Mouse (Mus musculus): ENCODE results near the gene Mtor.

The Mtor gene

DNA sequence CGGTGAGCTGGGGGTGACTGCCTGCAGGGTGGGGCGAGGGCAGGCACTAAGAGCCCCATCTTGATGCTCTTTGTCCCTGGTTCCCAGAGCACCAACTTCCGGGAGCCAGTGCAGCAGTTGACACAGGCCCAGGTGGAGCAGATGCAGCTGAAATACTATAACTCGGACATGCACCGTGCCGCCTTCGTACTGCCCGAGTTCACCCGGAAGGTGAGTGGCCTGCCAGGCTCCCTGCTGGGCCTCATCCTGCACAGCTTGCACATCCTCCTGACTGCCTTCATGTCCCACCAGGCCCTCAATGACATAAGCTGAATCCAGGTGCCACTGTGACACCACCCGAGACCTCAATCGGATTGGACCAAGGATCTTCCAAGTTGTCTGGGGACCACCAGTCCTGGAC lies 145.6 kb downstream of the Mtor start:
- DNase-seq (ENCODE audit: low read depth, low spot score), result no peak

DNA sequence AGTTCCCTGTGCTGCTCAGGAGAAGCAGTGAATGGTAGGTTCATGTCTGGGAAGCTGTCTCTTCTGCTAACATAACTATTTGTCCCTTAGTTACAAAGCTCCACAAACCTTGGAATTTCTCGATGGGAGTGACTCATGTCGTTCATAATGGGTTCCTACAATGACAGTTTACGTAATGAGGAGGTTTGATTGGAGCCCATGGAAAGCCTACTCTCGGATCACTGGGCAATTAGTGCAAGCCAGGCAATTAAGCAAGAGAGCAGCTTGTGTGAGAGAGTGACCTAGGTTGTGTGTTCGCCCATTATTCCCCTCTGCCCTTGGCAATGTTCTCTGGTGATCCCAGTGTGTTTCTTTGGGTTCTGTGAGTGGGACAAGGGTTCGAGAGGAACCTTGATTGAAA lies 147.5 kb downstream of the Mtor start:
- no peak for DNase-seq (ENCODE audit: low read depth, low spot score)

- no peak for DNase-seq (ENCODE audit: low read depth, low spot score)
Observed at GRCm38 (mm10) chr4:148596731-148597130, 148.3 kb downstream of the Mtor start.

DNA sequence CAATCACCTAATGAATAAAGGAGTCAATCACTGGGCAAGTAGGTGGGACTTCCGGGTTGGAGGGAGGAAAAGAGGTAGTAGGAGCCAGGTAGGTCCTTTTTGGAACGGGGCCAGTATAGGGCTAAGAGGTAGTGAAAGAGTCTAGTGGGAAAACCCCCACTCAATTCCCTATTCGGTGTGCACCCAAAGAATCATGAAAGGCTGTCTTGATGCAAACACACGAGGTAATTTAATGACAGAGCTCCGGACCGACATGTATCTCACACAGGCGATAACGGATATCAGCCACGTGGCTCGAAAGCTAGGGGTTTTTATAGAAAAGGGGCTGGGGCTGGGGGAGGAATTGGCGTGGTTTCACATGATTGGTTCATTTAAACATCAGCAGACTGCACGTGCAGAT lies 150.4 kb downstream of the Mtor start:
- DNase-seq (ENCODE audit: low read depth, low spot score), result no peak

DNA sequence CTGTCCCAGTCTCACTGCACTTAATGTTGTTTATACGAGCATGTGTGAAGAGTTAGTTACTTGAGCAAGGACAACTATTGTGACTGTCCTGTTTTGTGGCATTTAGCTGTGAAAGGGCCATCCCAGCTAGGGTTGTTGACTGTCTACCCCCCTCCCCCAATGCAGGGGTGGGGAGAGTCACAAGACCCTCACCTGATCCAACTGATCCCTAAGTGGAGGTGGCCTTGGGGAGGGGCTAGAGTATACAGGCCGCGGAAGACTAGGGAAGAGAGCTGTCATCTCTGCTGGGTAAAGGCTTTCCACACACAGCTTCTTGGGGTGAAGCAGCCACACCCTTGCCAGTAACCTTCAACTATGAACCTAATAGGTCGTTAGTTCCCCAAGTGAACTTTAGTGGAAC lies 151.9 kb downstream of the Mtor start:
- DNase-seq (ENCODE audit: low read depth, low spot score), result no peak

DNA sequence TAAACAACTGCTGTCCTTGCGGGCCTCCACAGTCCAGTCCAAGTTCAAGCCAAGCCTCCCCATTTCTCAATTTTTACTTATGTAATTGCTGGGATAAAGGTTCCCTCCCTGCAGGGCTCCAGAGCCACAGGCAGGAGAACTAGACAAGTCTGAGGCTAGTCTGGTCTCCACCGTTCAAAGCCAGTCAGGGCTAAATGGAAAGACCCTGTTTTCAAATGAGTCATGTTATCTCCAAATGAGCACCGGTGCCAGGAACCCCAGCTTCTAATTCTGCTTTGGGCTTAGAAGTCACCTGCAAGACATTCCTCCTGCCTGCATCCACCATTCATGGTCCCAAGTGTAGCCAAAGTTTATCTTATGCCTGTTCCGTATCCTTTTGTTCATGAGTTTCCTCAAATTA lies 153.5 kb downstream of the Mtor start:
- DNase-seq (ENCODE audit: low read depth, low spot score), result no peak

- no peak for DNase-seq (ENCODE audit: low read depth, low spot score)
Observed at GRCm38 (mm10) chr4:148602357-148603120, 154.1 kb downstream of the Mtor start, which contains the start of gene Masp2. Masp2 (plus strand) TSS chr4:148602554.

DNA sequence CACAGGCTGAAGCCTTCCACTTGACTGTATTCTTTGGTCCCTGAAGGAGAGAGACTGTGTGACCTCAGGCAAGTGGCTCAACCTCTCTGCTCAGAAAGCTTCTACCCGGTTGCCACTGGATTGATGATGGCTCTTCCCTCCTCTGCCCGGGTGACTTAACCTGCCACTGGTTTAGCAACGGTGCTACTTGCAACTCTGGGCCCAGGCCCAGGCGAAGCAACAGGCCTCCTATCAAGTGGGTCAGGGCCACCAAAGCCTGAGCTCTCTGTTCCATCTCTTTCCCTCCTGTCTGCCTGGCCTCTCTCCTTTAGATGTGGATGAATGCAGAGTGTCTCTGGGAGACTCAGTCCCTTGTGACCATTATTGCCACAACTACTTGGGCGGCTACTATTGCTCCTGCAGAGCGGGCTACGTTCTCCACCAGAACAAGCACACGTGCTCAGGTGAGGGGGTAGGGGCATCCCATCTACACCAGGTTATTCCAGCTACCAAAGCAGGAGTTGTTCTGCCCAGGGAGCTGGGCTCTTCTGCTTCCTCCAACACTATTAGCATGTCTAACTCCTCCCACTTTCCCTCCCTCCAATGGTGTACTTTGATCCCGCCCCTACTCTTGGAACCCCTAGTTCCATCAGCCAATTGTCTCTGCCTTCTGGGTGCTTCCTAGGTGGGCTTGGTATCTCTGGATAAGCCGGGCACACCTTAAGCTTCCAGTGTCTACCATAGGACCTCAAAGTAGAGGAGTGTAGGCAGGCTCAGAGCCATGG lies 155.1 kb downstream of the Mtor start:
- DNase-seq (ENCODE audit: low read depth, low spot score), result no peak

GRCm38 (mm10) chr4:148604141-148604540 lies 155.7 kb downstream of the Mtor start:
- no peak for DNase-seq (ENCODE audit: low read depth, low spot score)

DNA sequence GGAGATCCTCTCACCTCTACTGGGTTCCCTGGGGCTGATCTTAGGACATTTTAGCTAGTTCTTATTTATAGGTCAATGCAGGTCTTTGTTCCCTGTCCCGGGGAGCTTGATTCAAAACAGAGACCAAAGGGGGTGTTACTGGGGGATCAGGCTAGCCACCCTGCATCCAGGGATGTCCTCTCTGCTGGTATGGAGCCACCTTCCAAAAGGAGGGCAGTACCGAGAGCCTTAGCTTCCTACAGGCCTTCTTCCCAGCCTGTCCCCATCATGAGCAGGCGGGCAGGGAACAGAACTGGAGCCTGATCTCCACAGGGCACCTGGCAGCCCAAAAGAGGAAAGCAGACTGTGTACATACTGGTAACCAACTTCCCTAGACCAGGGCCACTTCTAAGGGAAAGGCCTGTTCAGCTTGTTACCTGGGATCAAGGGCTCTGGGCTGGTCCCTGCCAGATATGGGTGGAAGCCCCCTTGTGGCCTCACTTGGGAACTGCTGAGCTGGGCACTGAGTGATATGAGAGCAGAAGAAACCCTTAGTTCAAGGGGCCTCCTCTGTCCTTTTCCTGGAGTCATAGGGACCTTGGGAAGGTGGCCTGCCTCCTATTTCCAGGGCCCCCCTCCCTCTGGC lies 156.2 kb downstream of the Mtor start:
- peak; percentile 71 for DNase-seq (ENCODE audit: low read depth, low spot score)

Measured in mesoderm, embryonic 11.5 days (tissue).